Mouse (Mus musculus) midbrain, embryonic 11.5 days (tissue): Measurements from ENCODE around the gene Chd1l. TPM values are rescaled to one million over a fixed set of nuclear protein-coding genes. Genes with fewer than 3 reads are reported as not detected.

Experiments
- ATAC-seq: fragments of 200-750 bp; cut with Nextera tagmentation; 2 replicates; pipeline ENCODE4 v1.8.0; 2017; ENCODE audit warnings: moderate TSS enrichment, moderate library complexity; ENCODE audit not compliant: low FRiP score
- DNase-seq: peaks from one replicate; pipeline ENCODE4 v3.0.0; 2015; ENCODE audit warnings: low spot score; ENCODE audit errors: missing footprints
- H3K27ac ChIP-seq: fragments of 300-500 bp; sonication (generic); 2 replicates; pipeline ENCODE4 v1.5.1; 2014; ENCODE audit warnings: low read depth, low read length
- H3K27me3 ChIP-seq: fragments of 300-500 bp; sonication (generic); 2 replicates; pipeline ENCODE4 v1.6.1; 2014; ENCODE audit warnings: mild to moderate bottlenecking, low read length, moderate library complexity, mixed read lengths; ENCODE audit not compliant: control insufficient read depth, insufficient read depth
- H3K36me3 ChIP-seq: fragments of 300-500 bp; sonication (generic); 2 replicates; pipeline ENCODE4 v1.6.1; 2014; ENCODE audit warnings: mild to moderate bottlenecking, low read length, moderate library complexity, mixed read lengths; ENCODE audit not compliant: control insufficient read depth, insufficient read depth
- H3K4me1 ChIP-seq: fragments of 300-500 bp; sonication (generic); 2 replicates; pipeline ENCODE4 v1.6.1; 2014; ENCODE audit warnings: low read length; ENCODE audit not compliant: control insufficient read depth, insufficient read depth
- H3K4me2 ChIP-seq: fragments of 300-500 bp; sonication (generic); 2 replicates; pipeline ENCODE4 v1.6.1; 2014; ENCODE audit warnings: mild to moderate bottlenecking, moderate library complexity
- H3K4me3 ChIP-seq: fragments of 300-500 bp; sonication (generic); 2 replicates; pipeline ENCODE4 v1.5.1; 2014; ENCODE audit warnings: low read depth, low read length
- H3K9ac ChIP-seq: fragments of 300-500 bp; sonication (generic); 2 replicates; pipeline ENCODE4 v1.6.1; 2014; ENCODE audit warnings: low read length
- H3K9me3 ChIP-seq: fragments of 300-500 bp; sonication (generic); 2 replicates; pipeline ENCODE4 v1.6.1; 2016; ENCODE audit warnings: low read length; ENCODE audit not compliant: control insufficient read depth
- WGBS: fragments of 180-500 bp; shearing (Covaris S2); extraction: QIAGEN DNeasy Blood & Tissue Kit; methylation state at CpG from one replicate; pipeline ENCODE4 v1.1.7; 2014; 5-methylcytosine and 5-hydroxymethylcytosine counted together
- polyA plus RNA-seq: library from polyadenylated mRNA; unstranded; fragments of >200 nt; fragmentation: Nextera tagmentation; extraction: Ambion mirVana; gene quantifications from 2 replicates; pipeline ENCODE4 v1.2.1, GENCODE M21; 2014

The Chd1l gene
- polyA plus RNA-seq, 1 experiment from 2014 or later, result 20.1 TPM

GRCm38 (mm10) chr3:97609201-97609844, 680 bp downstream of the Chd1l start:
- Histone ChIP-seq H3K9me3 (no peaks in the 10 kb centered on the region), H3K4me1 (peaks cover 3% of the 10 kb centered on the region; the same call in 1 of the 2 replicates), H3K27ac (peak overlapping the region; percentile 72), H3K27me3 (no peaks in the 10 kb centered on the region), H3K9ac (peak overlapping the region; percentile 90), H3K4me2 (peak overlapping the region; percentile 58), H3K4me3 (peak overlapping the region; percentile 68), H3K36me3 (no peaks in the 10 kb centered on the region)
- DNase-seq, result no peak
- no peak; the same call in 1 of the 2 replicates for ATAC-seq
- WGBS, result 5% methylated on average over 20 of the region's 20 CpGs

GRCm38 (mm10) chr3:97600050-97600832, 9.8 kb downstream of the Chd1l start:
- no peak for ATAC-seq
- Histone ChIP-seq H3K4me3 (no peak overlapping the region), H3K27ac (no peak overlapping the region), H3K4me1 (no peaks in the 10 kb centered on the region), H3K9ac (no peak overlapping the region), H3K27me3 (no peaks in the 10 kb centered on the region), H3K36me3 (no peaks in the 10 kb centered on the region; the same call in 1 of the 2 replicates), H3K9me3 (no peaks in the 10 kb centered on the region), H3K4me2 (no peak overlapping the region)
- 95% methylated on average over 3 of the region's 3 CpGs for WGBS
- DNase-seq, result no peak

GRCm38 (mm10) chr3:97596796-97597195, 13.2 kb downstream of the Chd1l start:
- WGBS, result 90% methylated on average over 8 of the region's 8 CpGs
- no peaks in the 10 kb centered on the region; the same call in 1 of the 2 replicates for H3K36me3 ChIP-seq

GRCm38 (mm10) chr3:97595066-97595465, 14.9 kb downstream of the Chd1l start:
- no peaks in the 10 kb centered on the region for H3K9me3 ChIP-seq
- H3K27me3 ChIP-seq, result no peaks in the 10 kb centered on the region
- H3K4me3 ChIP-seq, result no peak overlapping the region
- DNase-seq (no peak), ATAC-seq (no peak)
- H3K4me2 ChIP-seq, result no peak overlapping the region
- H3K27ac ChIP-seq, result no peak overlapping the region
- H3K36me3 ChIP-seq, result no peaks in the 10 kb centered on the region
- H3K9ac ChIP-seq, result no peak overlapping the region
- WGBS, result 95% methylated on average over 6 of the region's 6 CpGs
- no peaks in the 10 kb centered on the region for H3K4me1 ChIP-seq

More at GRCm38 (mm10) chr3:97596796-97597195, 13.2 kb downstream of the Chd1l start:
- Histone ChIP-seq H3K9ac (no peak overlapping the region), H3K9me3 (no peaks in the 10 kb centered on the region), H3K27me3 (no peaks in the 10 kb centered on the region), H3K4me1 (no peaks in the 10 kb centered on the region), H3K4me3 (no peak overlapping the region), H3K4me2 (no peak overlapping the region), H3K27ac (no peak overlapping the region)
- no peak for DNase-seq
- ATAC-seq, result no peak

GRCm38 (mm10) chr3:97594140-97594539, 15.9 kb downstream of the Chd1l start:
- no peaks in the 10 kb centered on the region for H3K9me3 ChIP-seq
- no peak overlapping the region for H3K27ac ChIP-seq
- H3K4me3 ChIP-seq, result no peak overlapping the region
- H3K4me1 ChIP-seq, result no peaks in the 10 kb centered on the region
- no peak for DNase-seq
- no peaks in the 10 kb centered on the region for H3K36me3 ChIP-seq
- no peak overlapping the region for H3K9ac ChIP-seq
- no peaks in the 10 kb centered on the region for H3K27me3 ChIP-seq
- H3K4me2 ChIP-seq, result no peak overlapping the region
- 93% methylated on average over 13 of the region's 13 CpGs for WGBS
- no peak for ATAC-seq

GRCm38 (mm10) chr3:97593089-97593488, 16.9 kb downstream of the Chd1l start:
- 95% methylated on average over 5 of the region's 5 CpGs for WGBS
- no peaks in the 10 kb centered on the region for H3K4me1 ChIP-seq
- ATAC-seq, result no peak
- no peaks in the 10 kb centered on the region for H3K27me3 ChIP-seq
- no peaks in the 10 kb centered on the region for H3K36me3 ChIP-seq
- no peak for DNase-seq
- H3K9me3 ChIP-seq, result no peaks in the 10 kb centered on the region
- H3K9ac ChIP-seq, result no peak overlapping the region
- no peak overlapping the region for H3K27ac ChIP-seq
- H3K4me3 ChIP-seq, result no peak overlapping the region
- no peak overlapping the region for H3K4me2 ChIP-seq

GRCm38 (mm10) chr3:97590699-97591098, 19.3 kb downstream of the Chd1l start:
- no peak overlapping the region for H3K4me3 ChIP-seq
- DNase-seq, result no peak
- peaks cover 3% of the 10 kb centered on the region; the same call in 1 of the 2 replicates for H3K36me3 ChIP-seq
- H3K27ac ChIP-seq, result no peak overlapping the region
- H3K4me2 ChIP-seq, result no peak overlapping the region
- 64% methylated on average over 8 of the region's 8 CpGs for WGBS
- no peak overlapping the region for H3K9ac ChIP-seq
- H3K9me3 ChIP-seq, result no peaks in the 10 kb centered on the region
- no peaks in the 10 kb centered on the region for H3K4me1 ChIP-seq
- ATAC-seq, result no peak
- no peaks in the 10 kb centered on the region for H3K27me3 ChIP-seq

GRCm38 (mm10) chr3:97587656-97588055, 22.3 kb downstream of the Chd1l start:
- ATAC-seq, result no peak
- H3K36me3 ChIP-seq, result peaks cover 3% of the 10 kb centered on the region; the same call in 1 of the 2 replicates

More at GRCm38 (mm10) chr3:97587656-97588055, 22.3 kb downstream of the Chd1l start:
- Histone ChIP-seq H3K27me3 (no peaks in the 10 kb centered on the region), H3K4me1 (no peaks in the 10 kb centered on the region), H3K27ac (no peak overlapping the region), H3K4me3 (no peak overlapping the region), H3K9me3 (no peaks in the 10 kb centered on the region), H3K9ac (no peak overlapping the region), H3K4me2 (no peak overlapping the region)
- DNase-seq, result no peak
- WGBS, result 88% methylated on average over 9 of the region's 9 CpGs
